Mouse (Mus musculus): ENCODE measurements around the gene Gm5799.
"Not testable (repeated sequence)": the region's sequence is repeated elsewhere in the genome, so short reads cannot be mapped to it uniquely, and the experiment has no call there.

Gene Gm5799

DNA sequence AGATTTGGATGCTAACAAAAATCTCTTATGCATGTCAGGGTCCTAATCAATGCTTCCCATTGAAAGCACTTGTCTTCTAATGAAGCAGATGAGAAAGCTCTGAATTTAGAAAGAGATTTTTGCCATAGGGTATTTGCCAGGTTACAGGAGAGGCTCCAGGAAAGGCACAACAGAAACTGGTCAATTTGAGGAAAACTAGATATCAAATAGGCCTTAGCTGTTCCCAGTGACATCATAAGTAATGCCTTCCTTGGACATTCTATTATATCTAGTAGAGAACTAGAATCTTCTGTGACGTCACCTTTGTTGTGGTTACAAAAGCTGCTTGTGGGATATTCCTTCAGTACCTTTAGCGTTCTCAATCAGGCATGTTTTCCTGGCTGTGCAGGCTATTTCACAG, at the start of gene Gm5799:
Gene Gm5799 (plus strand): TSS at position 301 of the 400 bp plus-strand sequence.
- not testable (repeated sequence) for DNase-seq (ENCODE audit: low spot score)

GRCm38 (mm10) chr14:43531052-43532010, 12.0 kb upstream of the Gm5799 start:
- DNase-seq (ENCODE audit: low spot score), result not testable (repeated sequence)

- not testable (repeated sequence) for DNase-seq (ENCODE audit: low spot score)
Measured at GRCm38 (mm10) chr14:43532011-43532383, 11.4 kb upstream of the Gm5799 start.

- not testable (repeated sequence) for DNase-seq (ENCODE audit: low spot score)
Measured at GRCm38 (mm10) chr14:43532387-43532786, 11.0 kb upstream of the Gm5799 start.

- DNase-seq (ENCODE audit: low spot score), result not testable (repeated sequence)
Measured at GRCm38 (mm10) chr14:43538144-43538543, 5.2 kb upstream of the Gm5799 start.

GRCm38 (mm10) chr14:43546281-43546680, 2.9 kb downstream of the Gm5799 start:
- not testable (repeated sequence) for DNase-seq (ENCODE audit: low spot score)

- DNase-seq (ENCODE audit: low spot score), result not testable (repeated sequence)
Measured at GRCm38 (mm10) chr14:43552271-43552670, 8.9 kb downstream of the Gm5799 start.

GRCm38 (mm10) chr14:43577969-43578368, 34.6 kb downstream of the Gm5799 start:
- DNase-seq (ENCODE audit: low spot score), result not testable (repeated sequence)

DNA sequence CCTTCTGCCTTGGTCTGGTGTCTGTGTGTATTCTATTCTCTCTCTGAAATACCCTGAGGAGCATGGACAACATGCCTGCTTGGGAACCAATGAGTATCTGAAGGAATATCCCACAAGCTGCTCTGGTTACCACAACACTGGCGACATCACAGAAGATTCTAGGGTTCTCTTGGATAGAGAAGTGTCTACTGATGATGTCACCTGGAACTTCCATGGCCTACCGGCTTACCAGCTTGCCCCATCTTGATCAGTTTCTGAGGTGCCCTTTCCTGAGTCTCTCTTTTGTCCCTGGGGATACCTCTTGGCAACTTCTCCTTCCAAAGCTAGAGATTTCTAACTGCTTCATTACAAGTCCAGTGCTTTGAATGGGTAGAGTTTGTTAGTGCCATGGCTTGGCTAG, 35.7 kb downstream of the Gm5799 start, which contains the start of gene Gm17654:
Gene Gm17654 (minus strand): TSS at position 101 of the 400 bp plus-strand sequence.
- not testable (repeated sequence) for DNase-seq (ENCODE audit: low spot score)

Measured in c-Kit-positive CD71-positive TER-119-positive erythroid progenitor cells, embryonic 14.5 days (primary cell).